Mouse (Mus musculus) heart, embryonic 16.5 days (tissue): ENCODE results near the gene Ddx50. TPM values are rescaled to one million over a fixed set of nuclear protein-coding genes. Genes with fewer than 3 reads are reported as not detected.

Experiments used
- ATAC-seq: fragments of 200-750 bp; cut with Nextera tagmentation; replicated peaks from 2 replicates; pipeline ENCODE4 v1.8.0; 2017; ENCODE audit warnings: moderate number of reproducible peaks; ENCODE audit not compliant: insufficient read depth, low FRiP score; ENCODE audit errors: extremely low read depth
- H3K27ac ChIP-seq: fragments of 300-500 bp; sonication (generic); 2 replicates; pipeline ENCODE4 v1.5.1; 2014; ENCODE audit warnings: mild to moderate bottlenecking, low read length, control low read depth, moderate library complexity
- H3K27me3 ChIP-seq: fragments of 300-500 bp; sonication (generic); 2 replicates; pipeline ENCODE4 v1.6.1; 2014; ENCODE audit warnings: low read length, mixed read lengths; ENCODE audit not compliant: control insufficient read depth, insufficient read depth
- H3K36me3 ChIP-seq: fragments of 300-500 bp; sonication (generic); 2 replicates; pipeline ENCODE4 v1.6.1; 2014; ENCODE audit not compliant: control insufficient read depth, insufficient read depth
- H3K4me1 ChIP-seq: fragments of 300-500 bp; sonication (generic); 2 replicates; pipeline ENCODE4 v1.6.1; 2014; ENCODE audit warnings: low read length, mixed read lengths; ENCODE audit not compliant: control insufficient read depth, insufficient read depth
- H3K4me2 ChIP-seq: fragments of 300-500 bp; sonication (generic); 2 replicates; pipeline ENCODE4 v1.6.1; 2014; ENCODE audit warnings: low read depth, mild to moderate bottlenecking, control low read depth, low read length
- H3K4me3 ChIP-seq: fragments of 300-500 bp; sonication (generic); 2 replicates; pipeline ENCODE4 v1.5.1; 2014; ENCODE audit warnings: mild to moderate bottlenecking, control low read depth, low read length
- H3K9ac ChIP-seq: fragments of 300-500 bp; sonication (generic); 2 replicates; pipeline ENCODE4 v1.6.1; 2014; ENCODE audit warnings: low read length, control low read depth
- H3K9me3 ChIP-seq: fragments of 300-500 bp; sonication (generic); replicated peaks from 2 replicates; pipeline ENCODE4 v1.6.1; 2016; ENCODE audit warnings: low read length; ENCODE audit not compliant: control insufficient read depth
- WGBS: fragments of 180-500 bp; shearing (Covaris S2); extraction: QIAGEN DNeasy Blood & Tissue Kit; methylation state at CpG from one replicate; pipeline ENCODE4 v1.1.7; 2014; 5-methylcytosine and 5-hydroxymethylcytosine counted together
- microRNA-seq: library from miRNA; unstranded; fragments of <30 nt; microRNA quantifications from one replicate; pipeline ENCODE4, GENCODE M21; 2017
- polyA plus RNA-seq: library from polyadenylated mRNA; unstranded; fragments of >200 nt; fragmentation: Nextera tagmentation; extraction: Ambion mirVana; gene quantifications from 2 replicates; pipeline ENCODE4 v1.2.1, GENCODE M21; 2015

Gene Ddx50
- polyA plus RNA-seq, 1 experiment from 2014 or later = 99.9 TPM

- Histone ChIP-seq H3K4me2 (no peak overlapping the region), H3K27me3 (no peaks in the 10 kb centered on the region), H3K4me3 (no peak overlapping the region), H3K9ac (no peak overlapping the region), H3K36me3 (peaks cover 46% of the 10 kb centered on the region), H3K9me3 (no peaks in the 10 kb centered on the region), H3K27ac (no peak overlapping the region), H3K4me1 (no peaks in the 10 kb centered on the region)
- no peak for ATAC-seq
- 91% methylated on average over 7 of the region's 7 CpGs for WGBS
Measured at GRCm38 (mm10) chr10:62570126-62570871, 80.7 kb downstream of the Ddx50 start.

- peaks cover 48% of the 10 kb centered on the region for H3K36me3 ChIP-seq
- no peak overlapping the region for H3K4me3 ChIP-seq
- no peak overlapping the region for H3K9ac ChIP-seq
- no peaks in the 10 kb centered on the region for H3K27me3 ChIP-seq
- H3K4me1 ChIP-seq = no peaks in the 10 kb centered on the region
- H3K9me3 ChIP-seq = no peaks in the 10 kb centered on the region
- WGBS = 61% methylated on average over 4 of the region's 4 CpGs
- H3K4me2 ChIP-seq = no peak overlapping the region
- no peak overlapping the region for H3K27ac ChIP-seq
- no peak for ATAC-seq
Measured at GRCm38 (mm10) chr10:62568861-62569260, 82.2 kb downstream of the Ddx50 start.

Small RNAs within 50 kb of the gene (microRNA-seq; reads per million reads assigned to microRNA genes)
- not detected for gene Mir7215

Other genes starting within 250 kb of the Ddx50 start
- gene Hkdc1, start 228.7 kb downstream of the Ddx50 start, polyA plus RNA-seq = 0.33 and 0.35 TPM in 2 replicates
- gene 4930507D05Rik, start 201.7 kb downstream of the Ddx50 start, polyA plus RNA-seq = 0.35 and 0.66 TPM in 2 replicates
- 29.2 and 29.9 TPM in 2 replicates for gene Supv3l1, start 201.5 kb downstream of the Ddx50 start, polyA plus RNA-seq
- 73.4 and 80.2 TPM in 2 replicates for gene Vps26a, start 164.4 kb downstream of the Ddx50 start, polyA plus RNA-seq
- 18.6 and 28.8 TPM in 2 replicates for gene Srgn, start 123.8 kb downstream of the Ddx50 start, polyA plus RNA-seq
- gene Kif1bp, start 72.8 kb downstream of the Ddx50 start, polyA plus RNA-seq = 28.5 and 29.1 TPM in 2 replicates
- 11.0 and 13.4 TPM in 2 replicates for gene Ddx21, start 48.9 kb downstream of the Ddx50 start, polyA plus RNA-seq
- 1.5 and 1.9 TPM in 2 replicates for gene Stox1, start 74.9 kb upstream of the Ddx50 start, polyA plus RNA-seq
- gene Ccar1, start 141.1 kb upstream of the Ddx50 start, polyA plus RNA-seq = 83.2 and 90.9 TPM in 2 replicates